Mouse (Mus musculus): ENCODE data around the gene Pgpep1l. TPM values are rescaled to one million over a fixed set of nuclear protein-coding genes. Genes with fewer than 3 reads are reported as not detected.
"Not testable (repeated sequence)": the region's sequence is repeated elsewhere in the genome, so short reads cannot be mapped to it uniquely, and the experiment has no call there.

The Pgpep1l gene
- total RNA-seq, 2 experiments from 2014 or later = 4.6 to 5.4 TPM

DNA sequence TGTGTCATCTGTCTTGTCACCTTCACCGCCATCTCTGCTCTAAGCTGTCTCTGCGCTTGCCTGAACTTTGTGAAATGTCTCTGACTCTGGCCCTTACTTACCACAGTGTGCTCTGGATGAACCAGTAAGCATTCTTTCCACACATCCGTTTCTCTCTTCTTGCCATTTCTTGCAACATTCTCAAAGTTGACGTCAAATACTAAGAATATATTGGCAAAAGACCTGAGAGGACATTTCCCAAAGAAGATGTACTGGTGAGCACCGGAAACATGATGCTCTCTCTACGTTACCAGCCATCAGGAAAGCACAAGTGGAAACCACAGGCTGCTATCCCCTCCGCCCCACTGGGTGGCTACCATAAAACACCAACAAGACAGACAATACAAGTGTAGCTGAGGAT lies 19.7 kb upstream of the Pgpep1l start:
- intact Hi-C loops (cut with DNase I) = no loop called here
- no peak for DNase-seq

DNA sequence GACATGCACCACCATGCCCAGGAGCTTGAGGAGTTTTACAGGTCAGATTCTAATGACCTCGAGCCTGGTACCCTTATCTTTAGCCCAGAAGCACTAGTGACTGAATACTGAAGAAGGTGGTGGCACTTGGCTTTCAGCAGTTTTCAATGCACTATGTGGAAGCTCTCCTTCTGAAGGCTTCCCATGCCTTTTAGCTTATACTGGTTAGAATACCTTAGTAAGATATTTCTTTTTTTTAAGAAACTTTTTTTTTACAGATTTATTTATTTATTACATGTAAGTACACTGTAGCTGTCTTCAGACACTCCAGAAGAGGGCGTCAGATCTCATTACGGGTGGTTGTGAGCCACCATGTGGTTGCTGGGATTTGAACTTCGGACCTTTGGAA lies 19.1 kb upstream of the Pgpep1l start:
- intact Hi-C loops (cut with DNase I); DNase-seq: not testable (repeated sequence)

DNA sequence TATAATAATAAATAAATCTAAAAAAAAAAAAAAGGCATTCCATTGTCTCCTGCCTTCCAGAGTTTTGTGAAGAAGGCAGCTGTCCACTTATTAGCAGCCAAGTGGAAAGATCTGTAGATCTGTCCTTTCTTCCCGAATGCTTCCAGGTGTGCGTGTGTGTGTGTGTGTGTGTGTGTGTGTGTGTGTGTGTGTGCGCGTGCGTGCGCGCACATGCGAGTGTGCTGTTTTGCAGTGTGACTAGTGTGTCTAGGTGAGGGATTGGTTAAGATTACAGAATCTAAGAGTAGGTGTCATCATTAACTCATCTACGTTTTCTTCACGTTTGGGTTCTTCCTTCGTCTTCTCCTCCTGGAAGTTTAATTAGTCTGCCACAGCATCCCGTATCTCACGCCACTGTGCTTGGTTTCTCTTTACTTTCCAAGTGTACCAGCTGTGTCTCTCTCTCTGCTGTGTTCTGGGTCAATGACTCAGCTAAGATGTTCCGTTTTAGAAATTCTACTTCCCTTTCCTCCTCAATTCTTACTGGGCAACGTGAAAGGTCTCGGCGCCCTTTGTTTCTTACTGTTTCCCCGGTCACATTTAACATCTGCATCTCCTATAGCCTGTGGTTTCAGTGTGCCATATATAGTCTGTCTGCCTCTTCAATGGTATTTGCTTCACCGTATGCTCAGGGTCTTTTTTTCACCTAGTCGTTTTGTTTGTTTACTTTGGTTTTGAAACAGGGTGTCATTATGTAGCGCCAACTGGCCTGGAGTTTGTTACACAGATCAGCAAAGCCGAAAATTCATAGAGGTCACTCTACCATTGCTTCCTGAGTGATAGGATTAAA lies 18.5 kb upstream of the Pgpep1l start:
- DNase-seq = no peak
- intact Hi-C loops (cut with DNase I) = no loop called here

DNA sequence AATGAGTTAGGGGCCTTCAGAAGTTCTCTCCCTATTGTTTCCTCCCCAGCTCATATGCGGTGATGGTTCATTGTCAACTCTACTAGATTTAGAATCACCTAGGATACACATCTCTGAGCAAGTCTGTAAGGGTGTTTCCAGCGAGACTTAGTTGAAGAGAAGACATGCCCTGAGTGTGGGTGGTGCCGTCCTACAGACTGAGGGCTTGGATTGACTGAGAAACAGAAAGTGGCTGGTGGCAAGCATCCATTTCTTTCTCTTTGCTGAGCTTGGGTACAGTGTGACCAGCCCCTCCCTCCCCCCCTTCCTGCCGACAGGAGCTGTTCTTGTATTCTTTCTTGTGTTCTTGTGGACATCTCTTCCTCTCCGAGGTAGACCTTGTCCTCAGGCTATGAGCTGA lies 17.3 kb upstream of the Pgpep1l start:
- intact Hi-C loops (cut with DNase I) = no loop called here
- DNase-seq = no peak

DNA sequence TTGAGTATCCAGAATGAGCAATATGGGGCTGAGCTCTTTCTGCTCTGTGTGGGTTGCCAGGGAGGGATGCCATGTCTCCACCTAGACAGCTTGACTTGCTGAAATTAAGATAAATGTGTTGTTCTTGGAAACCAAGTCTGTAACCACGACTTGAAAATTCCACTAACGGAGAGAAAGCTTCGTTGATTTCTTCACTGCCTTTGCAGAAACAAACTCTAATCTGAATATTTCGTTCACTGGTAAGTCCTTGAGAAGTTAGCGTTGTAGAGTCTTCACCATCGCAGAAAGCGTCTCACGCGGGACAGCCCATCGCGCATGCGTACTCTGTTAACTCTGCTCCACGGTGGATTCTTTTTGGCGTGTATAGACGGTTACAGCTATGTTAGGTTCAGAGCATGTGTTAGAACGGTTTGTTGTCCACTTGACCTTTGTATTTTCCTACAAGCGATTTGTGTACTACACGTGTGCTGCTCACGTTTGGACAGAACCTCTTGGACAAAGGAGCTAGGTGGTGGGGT lies 16.4 kb upstream of the Pgpep1l start:
- DNase-seq = no peak
- intact Hi-C loops (cut with DNase I) = no loop called here

DNA sequence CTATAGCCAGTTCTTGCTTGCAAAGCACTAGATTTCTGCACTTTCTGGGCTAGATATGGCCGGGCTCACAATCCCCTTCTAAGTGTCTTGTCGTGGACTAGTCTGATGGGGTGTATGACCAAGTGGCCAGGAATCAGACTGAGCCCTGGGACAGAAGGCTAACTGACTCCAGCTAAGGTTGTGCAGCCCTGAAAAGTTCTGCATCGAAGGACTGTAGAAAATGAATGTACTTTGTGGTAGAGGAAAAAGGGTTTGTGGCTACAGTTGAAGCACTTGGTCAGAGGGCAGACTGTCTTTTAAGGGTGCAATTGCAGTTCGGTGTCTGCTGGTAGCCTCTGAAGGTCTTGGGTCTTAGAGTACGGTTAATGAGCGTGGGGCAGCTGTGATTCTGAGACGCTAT lies 15.4 kb upstream of the Pgpep1l start:
- no peak for DNase-seq

DNA sequence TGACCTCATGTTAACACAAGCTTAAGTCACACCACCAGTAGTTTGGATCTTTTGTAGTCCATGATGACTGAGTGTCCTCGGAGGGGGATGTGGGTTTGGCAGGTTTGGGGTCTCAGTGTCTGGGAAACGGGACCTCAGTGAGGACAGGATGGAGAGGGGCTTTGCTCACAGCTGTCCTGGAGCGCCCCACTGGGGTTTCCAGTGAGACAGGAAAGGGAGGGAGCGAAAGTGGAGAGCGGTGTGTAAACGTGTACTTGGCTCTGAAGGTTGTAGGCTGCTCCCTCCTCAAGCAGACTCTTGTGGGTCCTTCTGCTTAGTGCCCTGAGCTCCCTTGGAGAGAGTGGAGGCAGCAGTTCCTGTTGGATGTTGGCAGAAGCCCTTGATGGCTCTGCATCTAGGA lies 14.9 kb upstream of the Pgpep1l start:
- intact Hi-C loops (cut with DNase I) = loop anchor here (5.0 kb wide), 1 partner anchor 62 kb away; no protein-coding TSS in a partner anchor

More for the DNA sequence above, 15.4 kb upstream of the Pgpep1l start:
- intact Hi-C loops (cut with DNase I) = loop anchor here (5.0 kb wide), 1 partner anchor 62 kb away; no protein-coding TSS in a partner anchor

DNA sequence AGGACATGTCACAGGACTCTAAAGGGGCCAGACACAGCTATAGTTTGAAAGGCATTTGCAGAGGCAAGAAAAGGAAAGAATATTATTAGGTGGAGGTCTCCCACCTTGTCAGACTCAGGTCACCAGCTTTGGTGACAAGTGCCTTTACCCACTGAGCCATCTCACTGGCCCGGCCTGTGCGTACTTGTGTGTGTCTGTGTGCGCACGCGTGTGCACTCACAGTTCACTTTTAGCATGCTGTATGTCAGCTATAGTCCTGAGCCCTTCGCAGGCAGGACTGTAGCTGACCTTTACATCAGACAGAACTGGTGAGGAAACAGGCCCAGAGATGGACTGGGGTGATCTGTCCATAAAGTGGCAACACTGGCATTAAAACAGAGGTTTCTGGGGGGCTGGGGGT lies 14.4 kb upstream of the Pgpep1l start:
- intact Hi-C loops (cut with DNase I) = loop anchor here (5.0 kb wide), 1 partner anchor 61 kb away; no protein-coding TSS in a partner anchor
- DNase-seq = no peak

More for the DNA sequence above, 14.9 kb upstream of the Pgpep1l start:
- DNase-seq = no peak

DNA sequence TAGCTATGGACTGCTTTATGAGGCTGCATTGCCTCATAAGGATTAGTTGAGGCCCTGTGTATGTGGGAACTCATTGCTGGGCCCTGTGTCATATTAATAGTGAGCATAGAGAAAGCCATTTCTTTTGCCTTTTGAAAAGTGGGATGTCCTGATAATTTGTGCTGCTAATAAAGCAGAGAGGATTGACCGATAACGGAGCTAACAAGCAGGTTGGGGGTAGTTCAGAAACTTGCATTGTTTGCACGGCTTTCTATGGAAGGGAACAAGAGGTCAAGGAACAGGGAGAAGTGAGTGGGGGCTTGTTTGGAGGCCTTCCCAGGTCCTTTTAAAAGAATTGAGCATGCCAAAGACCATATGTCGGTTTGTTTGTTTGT lies 13.9 kb upstream of the Pgpep1l start:
- intact Hi-C loops (cut with DNase I) = loop anchor here (5.0 kb wide), 1 partner anchor 61 kb away; no protein-coding TSS in a partner anchor
- no peak for DNase-seq

DNA sequence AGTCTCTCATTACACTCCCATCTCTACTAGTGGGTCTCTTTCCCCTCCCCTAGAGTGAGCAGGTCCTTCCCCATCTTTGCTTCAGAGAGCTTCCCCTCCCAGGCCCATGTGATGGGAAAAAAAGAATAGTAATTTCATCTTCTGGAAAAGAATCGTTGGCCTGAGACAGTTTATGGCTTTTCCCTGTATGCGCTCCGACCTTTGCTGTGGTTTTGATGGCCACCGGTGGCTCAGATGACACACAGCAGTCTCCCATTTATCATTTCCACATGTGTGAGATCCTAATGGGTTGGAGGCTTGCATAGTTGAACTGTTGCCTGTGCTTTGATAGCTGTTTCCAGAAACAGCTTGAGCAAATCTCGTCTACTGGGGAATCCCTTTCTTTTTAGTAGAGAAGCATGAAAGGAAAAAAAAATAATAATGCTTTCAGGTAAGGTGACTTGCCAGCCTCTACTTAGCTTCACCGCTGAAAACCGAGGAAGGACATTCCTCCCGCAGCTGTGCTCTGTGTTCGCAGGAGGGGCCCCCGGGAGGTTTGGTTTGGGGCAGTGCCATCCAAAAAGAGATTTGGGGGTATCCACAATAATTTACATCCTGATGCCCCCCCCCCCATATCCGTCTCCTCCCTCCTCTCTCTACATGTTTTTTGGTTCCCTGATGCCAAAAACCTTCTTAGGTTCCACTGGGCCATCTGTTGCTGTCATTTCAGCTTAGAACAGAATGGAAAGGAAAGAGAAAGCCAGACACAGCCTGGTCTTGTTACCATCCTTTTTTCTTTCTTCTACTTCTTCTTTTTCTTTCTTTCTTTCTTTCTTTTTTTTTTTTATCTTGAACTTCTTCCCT lies 13.2 kb upstream of the Pgpep1l start:
- DNase-seq = no peak
- intact Hi-C loops (cut with DNase I) = loop anchor here (5.0 kb wide), 1 partner anchor 60 kb away; no protein-coding TSS in a partner anchor

DNA sequence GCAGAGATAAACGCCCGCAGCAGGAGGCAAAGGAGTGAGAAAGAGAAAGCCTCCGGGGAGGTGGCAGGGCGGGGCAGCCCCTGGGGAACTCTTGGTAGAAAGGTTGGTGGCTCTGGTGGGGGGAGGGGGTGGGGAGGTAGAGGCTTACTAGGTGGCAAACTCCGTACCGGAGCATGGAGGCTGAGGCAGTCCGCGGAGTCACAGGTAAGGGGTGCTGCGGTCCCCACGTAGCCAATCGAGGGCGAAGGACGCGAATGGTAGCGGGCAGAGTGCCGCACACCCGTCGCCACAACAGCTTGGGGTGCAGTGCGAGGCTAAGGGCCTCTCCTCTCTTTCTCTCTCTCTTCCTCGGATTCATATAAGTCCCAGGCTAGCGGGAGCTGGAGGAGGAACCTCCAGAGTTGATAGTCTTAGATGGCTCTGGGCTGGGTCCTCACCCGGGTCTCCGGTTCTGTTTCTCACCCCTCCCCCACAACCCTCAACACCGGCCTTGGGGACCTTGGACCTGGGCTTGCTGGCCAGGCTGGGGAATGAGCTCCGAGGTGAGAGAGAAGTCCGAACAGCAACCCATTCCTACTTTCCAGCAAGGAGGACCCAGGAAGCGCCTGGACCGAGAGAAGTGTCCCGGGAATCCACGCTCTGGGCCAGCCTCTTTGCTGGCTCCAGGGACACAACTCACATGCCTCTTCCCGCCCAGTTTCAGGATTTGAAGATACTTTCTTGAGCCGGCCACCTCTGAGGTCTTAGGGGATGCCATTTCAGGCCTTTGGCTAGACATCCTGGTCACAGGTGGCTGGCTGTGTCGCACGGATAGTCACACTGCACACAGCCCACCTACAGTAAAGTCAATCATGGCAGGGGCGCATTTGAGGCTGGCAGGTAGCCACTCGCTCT lies 12.1 kb upstream of the Pgpep1l start:
- intact Hi-C loops (cut with DNase I) = loop anchor here (5.0 kb wide), 1 partner anchor 59 kb away; no protein-coding TSS in a partner anchor
- DNase-seq = no peak

DNA sequence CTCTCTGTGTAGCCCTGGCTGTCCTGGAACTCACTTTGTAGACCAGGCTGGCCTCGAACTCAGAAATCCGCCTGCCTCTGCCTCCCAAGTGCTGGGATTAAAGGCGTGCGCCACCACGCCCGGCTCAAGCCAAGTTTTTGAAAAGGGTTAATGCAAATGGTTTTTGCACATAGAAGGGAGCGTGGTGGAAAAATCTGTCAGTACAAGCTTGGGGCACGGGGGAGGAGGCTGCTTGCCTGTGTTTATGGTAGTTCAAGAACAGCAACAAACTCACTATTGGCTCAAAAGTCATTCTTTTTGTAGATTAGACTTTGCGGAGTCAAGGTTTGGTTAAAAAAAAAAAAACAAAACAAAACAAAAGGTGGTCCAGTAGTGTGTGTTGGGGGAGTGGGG lies 11.4 kb upstream of the Pgpep1l start:
- intact Hi-C loops (cut with DNase I) = loop anchor here (5.0 kb wide), 1 partner anchor 58 kb away; no protein-coding TSS in a partner anchor
- DNase-seq = not testable (repeated sequence)

DNA sequence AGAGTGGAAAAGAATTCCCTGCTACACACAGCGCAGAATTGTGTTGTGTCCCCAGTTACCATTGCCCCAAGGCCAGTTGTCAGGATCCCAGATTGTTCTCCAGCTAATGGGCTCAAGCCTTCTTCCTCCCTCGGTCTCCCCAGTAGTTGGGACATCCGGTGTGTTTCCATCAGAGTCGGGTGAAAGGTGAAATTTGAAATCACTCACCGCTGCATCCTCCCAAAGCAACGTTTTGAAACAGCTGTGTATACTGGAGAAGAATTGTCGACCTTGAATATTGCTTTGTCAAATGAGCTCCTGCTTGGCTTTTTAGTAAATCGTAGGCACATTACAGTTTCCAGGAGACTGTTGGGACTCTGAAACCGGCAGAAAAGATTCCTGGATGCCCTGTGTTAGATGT lies 10.9 kb upstream of the Pgpep1l start:
- intact Hi-C loops (cut with DNase I) = loop anchor here (5.0 kb wide), 1 partner anchor 58 kb away; no protein-coding TSS in a partner anchor
- no peak for DNase-seq

DNA sequence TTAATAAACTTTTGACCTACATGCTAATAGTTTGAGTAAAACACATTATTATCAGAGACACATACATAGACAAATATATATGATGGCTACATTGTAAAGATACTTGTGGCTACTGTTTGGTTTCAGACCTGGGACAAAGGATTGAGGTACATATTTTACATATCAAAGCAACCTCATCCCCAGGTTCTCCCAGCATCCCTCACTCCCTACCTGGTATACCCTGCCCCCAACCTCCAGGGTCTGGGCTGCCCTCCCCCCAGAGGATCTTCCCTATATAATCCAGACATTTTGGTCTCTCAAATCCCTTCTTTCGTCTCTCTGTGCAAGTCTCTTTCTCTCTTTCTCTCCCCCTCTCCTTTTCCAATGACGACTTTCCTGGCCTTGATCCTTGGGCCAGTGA lies 10.2 kb upstream of the Pgpep1l start:
- DNase-seq = no peak
- intact Hi-C loops (cut with DNase I) = no loop called here

DNA sequence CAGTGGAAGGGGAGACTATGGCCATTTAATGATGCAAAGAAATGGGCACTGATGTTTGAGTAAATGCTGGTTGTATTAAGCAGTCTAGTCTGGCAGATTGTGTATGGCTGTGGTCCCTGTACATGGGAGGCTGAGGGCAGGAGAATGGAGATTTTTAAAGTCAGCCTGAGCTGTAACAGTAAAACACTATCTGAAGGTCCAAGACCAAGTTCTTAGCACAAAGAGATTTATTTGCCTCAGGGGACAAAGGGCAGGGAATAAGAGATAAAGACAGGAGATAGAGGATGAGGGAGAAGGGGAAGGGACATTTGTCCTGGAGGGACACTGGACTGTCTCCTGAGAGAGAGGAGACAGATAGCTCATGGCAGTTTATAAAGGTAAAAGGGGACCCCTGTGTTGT lies 9.5 kb upstream of the Pgpep1l start, which contains the start of gene Fam169b:
Fam169b (plus strand) TSS at position 325 of the 400 bp plus-strand sequence.
- no peak for DNase-seq
- intact Hi-C loops (cut with DNase I) = no loop called here

DNA sequence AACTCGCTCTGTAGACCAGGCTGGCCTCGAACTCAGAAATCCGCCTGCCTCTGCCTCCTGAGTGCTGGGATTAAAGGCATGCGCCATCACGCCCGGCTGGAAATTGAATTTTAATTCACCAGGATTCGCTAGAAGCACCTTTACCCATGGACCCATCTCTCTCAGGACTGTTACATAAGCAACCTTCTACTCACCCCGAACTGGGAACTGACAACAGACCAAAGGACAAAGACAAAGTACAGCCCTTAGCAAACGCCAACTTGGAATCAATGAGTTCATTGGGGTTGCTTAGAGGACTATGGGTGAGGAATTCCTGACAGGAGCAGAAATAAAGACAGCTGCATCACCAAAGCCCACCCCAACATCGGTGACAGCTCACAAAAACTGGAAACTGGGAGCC lies 8.6 kb upstream of the Pgpep1l start:
- intact Hi-C loops (cut with DNase I) = no loop called here

DNA sequence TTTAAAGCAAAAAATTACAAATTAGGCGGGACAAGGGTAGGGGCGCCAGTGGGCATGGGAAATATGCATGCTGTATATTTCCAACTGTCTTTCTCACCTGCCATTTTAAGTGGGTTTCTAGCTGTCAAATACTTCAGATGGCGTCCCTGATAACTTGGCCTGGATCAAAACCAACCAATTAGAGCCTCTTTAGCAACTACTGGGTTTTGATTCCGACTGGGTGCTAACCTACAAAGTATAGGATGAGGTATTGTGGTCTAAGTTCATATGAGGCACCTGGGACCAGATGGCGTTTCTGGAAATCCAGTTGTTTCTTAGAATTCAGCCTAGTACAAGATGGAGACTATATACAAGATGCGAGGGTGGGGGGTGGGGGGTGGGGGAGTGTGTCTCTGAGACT lies 7.8 kb upstream of the Pgpep1l start:
- no peak for DNase-seq
- intact Hi-C loops (cut with DNase I) = no loop called here

More for the DNA sequence above, 8.6 kb upstream of the Pgpep1l start:
- no peak for DNase-seq

DNA sequence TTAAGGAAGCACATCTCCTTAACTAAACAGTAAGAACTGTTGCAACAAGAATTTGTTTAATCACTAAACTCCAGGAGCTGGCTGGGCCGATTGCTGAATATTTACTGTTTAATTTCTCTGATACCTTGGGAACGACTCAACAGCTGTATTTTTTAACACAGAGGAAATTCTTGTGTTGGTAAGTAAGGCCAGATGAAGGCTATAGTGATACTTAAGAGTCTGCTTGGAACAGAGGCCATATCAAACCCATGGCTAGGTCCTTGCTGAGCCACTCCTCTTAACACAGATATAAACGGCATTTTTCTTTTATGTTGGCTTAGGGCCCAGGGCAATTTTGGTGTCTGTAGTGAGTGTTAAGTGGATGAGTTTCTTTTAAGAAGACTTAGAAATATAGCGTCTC lies 6.5 kb upstream of the Pgpep1l start:
- intact Hi-C loops (cut with DNase I) = no loop called here
- DNase-seq = no peak

DNA sequence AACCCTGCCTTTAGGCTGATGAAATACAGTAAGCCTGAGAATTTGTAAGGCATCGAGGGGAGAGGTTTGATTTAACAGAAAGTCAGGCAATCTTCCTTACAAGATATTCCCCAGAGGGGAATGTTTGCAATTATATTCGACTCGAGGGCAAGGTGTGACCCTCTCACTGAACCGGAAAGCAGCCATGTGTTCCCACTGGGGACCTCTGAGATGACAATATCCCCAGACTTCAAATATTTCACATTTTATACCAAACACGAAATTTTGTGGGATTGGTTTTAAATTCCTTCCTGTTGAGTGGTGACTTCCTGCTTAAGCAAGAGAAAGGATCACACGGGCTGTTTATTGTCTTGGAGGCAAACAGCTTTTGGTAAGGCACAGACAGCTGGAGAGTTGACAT lies 2.7 kb upstream of the Pgpep1l start:
- intact Hi-C loops (cut with DNase I) = no loop called here
- no peak for DNase-seq

DNA sequence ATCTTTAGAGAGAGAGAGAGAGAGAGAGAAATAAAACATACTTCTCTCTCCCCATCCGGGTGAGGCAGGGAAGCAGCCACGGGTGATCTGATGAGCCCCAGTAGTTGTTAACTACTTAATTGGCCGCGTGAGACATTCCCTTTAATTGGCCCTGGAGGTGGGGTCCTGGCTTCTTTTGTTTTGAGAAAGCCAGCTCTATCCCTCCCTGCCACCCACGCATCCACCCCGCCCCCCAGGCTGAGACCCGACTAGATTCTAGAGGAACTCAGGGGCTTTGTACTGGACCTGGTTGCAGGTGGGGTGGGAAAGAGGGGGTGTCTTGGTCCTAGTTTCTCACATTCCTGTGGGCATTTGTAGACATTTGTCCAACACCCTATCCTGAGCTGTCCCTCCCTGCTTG lies 1.4 kb upstream of the Pgpep1l start:
- DNase-seq = no peak
- intact Hi-C loops (cut with DNase I) = no loop called here
